Mouse (Mus musculus): ENCODE results near the gene Mknk2.

DNA sequence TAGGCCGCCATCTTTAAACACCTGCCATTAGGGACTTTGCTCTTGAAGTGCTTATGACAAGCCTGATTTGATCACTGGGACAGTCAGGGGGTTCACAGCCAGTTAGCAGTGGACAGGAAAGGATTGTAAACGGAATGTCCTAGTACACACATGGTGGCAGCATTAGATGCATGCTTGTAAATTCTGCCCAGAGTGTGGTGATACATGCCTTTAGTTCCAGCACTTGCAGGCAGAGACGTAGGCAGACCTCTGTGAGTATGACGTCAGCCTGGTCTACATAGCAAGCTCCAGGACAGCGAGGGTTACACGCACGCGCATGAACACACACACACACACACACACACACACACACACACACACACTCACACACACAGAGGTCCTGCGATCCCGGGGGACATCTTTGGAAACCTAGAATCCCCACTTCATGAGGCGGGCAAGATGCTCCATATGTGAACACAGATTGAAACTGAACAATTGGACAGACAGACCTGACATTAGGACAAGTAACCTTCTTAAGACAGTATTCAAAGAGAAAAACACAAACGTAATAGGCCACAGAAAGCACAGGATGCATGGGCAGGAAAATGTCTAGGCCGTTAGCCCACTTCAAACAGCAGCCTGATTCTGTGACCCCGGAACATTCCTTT lies 19.6 kb downstream of the Mknk2 start:
- TF ChIP-seq CTCF (IDR thresholded peaks at IDR 0.05; ENCODE audit: low read depth) (no peak), EP300 (IDR thresholded peaks at IDR 0.05; ENCODE audit: low read depth) (no peak)

Data from liver, postnatal 0 days (tissue).